Mouse (Mus musculus) liver, postnatal 0 days (tissue): ENCODE data around the gene B830017H08Rik. TPM values are rescaled to one million over a fixed set of nuclear protein-coding genes. Genes with fewer than 3 reads are reported as not detected.

Source experiments
- ATAC-seq: fragments of 200-750 bp; cut with Nextera tagmentation; 2 replicates; pipeline ENCODE4 v1.8.0; 2017; ENCODE audit warnings: mild to moderate bottlenecking, moderate library complexity
- DNase-seq: peaks from one replicate; pipeline ENCODE4 v3.0.0-alpha.2; 2016
- H3K27ac ChIP-seq: fragments of 300-500 bp; sonication (generic); 2 replicates; pipeline ENCODE4 v1.5.1; 2014; ENCODE audit warnings: antibody characterized with exemption, moderate library complexity, mild to moderate bottlenecking, low read depth
- H3K27me3 ChIP-seq: fragments of 300-500 bp; sonication (generic); 2 replicates; pipeline ENCODE4 v1.6.1; 2014; ENCODE audit warnings: low read length, control low read depth, mixed read lengths; ENCODE audit not compliant: insufficient read depth
- H3K36me3 ChIP-seq: fragments of 300-500 bp; sonication (generic); replicated peaks from 2 replicates; pipeline ENCODE4 v1.6.1; 2014; ENCODE audit warnings: mild to moderate bottlenecking, control low read depth, low read length, moderate library complexity, mixed read lengths; ENCODE audit not compliant: insufficient read depth
- H3K4me1 ChIP-seq: fragments of 300-500 bp; sonication (generic); 2 replicates; pipeline ENCODE4 v1.6.1; 2014; ENCODE audit warnings: antibody characterized with exemption, mild to moderate bottlenecking, control low read depth; ENCODE audit not compliant: insufficient read depth
- H3K4me2 ChIP-seq: fragments of 300-500 bp; sonication (generic); 2 replicates; pipeline ENCODE4 v1.6.1; 2014; ENCODE audit warnings: low read depth, mild to moderate bottlenecking, low read length, moderate library complexity, mixed read lengths
- H3K4me3 ChIP-seq: fragments of 300-500 bp; sonication (generic); 2 replicates; pipeline ENCODE4 v1.5.1; 2014; ENCODE audit warnings: low read depth, low read length
- H3K9ac ChIP-seq: fragments of 300-500 bp; sonication (generic); replicated peaks from 2 replicates; pipeline ENCODE4 v1.6.1; 2014; ENCODE audit warnings: mild to moderate bottlenecking, moderate library complexity
- H3K9me3 ChIP-seq: fragments of 300-500 bp; sonication (generic); 2 replicates; pipeline ENCODE4 v1.6.1; 2016; ENCODE audit warnings: mild to moderate bottlenecking, control low read depth, low read length, mixed read lengths
- CTCF ChIP-seq: sonication (generic); IDR thresholded peaks from 2 replicates; pipeline ENCODE4 v1.5.1; 2016; ENCODE audit warnings: antibody characterized with exemption, low read depth
- EP300 ChIP-seq: IDR thresholded peaks from 2 replicates; pipeline ENCODE4 v1.6.1; 2016; ENCODE audit warnings: antibody characterized with exemption, low read depth, mild to moderate bottlenecking
- WGBS: fragments of 180-500 bp; shearing (Covaris S2); extraction: QIAGEN DNeasy Blood & Tissue Kit; methylation state at CpG from one replicate; pipeline ENCODE4 v1.1.7; 2014; ENCODE audit not compliant: insufficient replicate concordance; 5-methylcytosine and 5-hydroxymethylcytosine counted together
- polyA plus RNA-seq: library from polyadenylated mRNA; unstranded; fragments of >200 nt; fragmentation: Nextera tagmentation; extraction: Ambion mirVana; gene quantifications from 2 replicates; pipeline ENCODE4 v1.2.1, GENCODE M21; 2015

B830017H08Rik gene
- polyA plus RNA-seq, 1 experiment from 2014 or later: not detected

DNA sequence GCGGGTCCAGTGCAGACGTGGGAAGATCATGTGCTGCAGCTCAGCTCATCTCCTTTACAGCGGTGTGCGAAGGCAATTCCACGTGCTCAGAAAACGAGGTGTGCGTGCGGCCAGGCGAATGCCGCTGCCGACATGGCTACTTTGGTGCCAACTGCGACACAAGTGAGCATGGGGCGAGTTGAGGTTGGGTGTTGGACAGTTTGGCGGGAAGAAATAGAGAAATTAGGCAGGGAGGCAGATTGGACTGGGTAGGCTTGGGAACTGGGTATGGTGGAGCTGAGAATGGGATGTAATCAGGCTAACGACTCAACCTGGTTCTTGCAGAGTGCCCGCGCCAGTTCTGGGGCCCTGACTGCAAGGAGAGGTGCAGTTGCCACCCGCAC lies 30.5 kb upstream of the B830017H08Rik start:
- no peak for ATAC-seq
- WGBS: 16% methylated on average over 18 of the region's 18 CpGs
- peak overlapping the region; percentile 38 for H3K4me3 ChIP-seq
- H3K4me2 ChIP-seq: peak overlapping the region; percentile 59
- H3K9me3 ChIP-seq: no peaks in the 10 kb centered on the region
- H3K9ac ChIP-seq: no peak overlapping the region
- DNase-seq: no peak
- no peaks in the 10 kb centered on the region for H3K36me3 ChIP-seq
- no peak overlapping the region for H3K27ac ChIP-seq
- TF ChIP-seq EP300 (no peak), CTCF (no peak)
- H3K4me1 ChIP-seq: peaks cover 36% of the 10 kb centered on the region
- H3K27me3 ChIP-seq: peaks cover 97% of the 10 kb centered on the region

DNA sequence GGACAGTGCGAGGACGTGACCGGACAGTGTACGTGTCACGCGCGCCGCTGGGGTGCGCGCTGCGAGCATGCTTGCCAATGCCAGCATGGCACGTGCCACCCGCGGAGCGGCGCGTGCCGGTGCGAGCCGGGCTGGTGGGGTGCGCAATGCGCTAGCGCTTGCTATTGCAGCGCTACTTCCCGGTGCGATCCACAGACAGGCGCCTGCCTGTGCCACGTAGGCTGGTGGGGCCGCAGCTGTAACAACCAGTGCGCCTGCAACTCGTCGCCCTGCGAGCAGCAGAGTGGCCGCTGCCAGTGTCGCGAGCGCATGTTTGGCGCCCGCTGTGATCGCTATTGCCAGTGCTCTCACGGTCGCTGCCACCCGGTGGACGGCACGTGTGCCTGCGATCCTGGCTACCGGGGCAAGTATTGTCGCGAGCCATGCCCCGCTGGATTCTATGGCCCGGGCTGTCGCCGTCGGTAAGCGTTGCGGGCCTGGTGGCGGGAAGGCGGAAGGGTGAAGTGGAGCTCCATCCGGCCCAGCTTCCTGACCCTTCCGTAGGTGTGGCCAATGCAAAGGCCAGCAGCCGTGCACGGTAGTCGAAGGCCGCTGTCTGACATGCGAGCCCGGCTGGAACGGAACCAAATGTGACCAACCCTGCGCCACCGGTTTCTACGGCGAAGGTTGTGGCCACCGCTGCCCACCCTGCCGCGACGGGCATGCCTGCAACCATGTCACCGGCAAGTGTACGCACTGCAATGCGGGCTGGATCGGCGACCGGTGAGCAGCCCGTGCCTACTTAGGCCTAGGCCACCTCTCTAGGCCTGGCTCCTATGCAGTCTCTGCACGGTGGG lies 29.9 kb upstream of the B830017H08Rik start:
- 0 out of 2 replicates have a peak overlapping the region, but pooled peaks have one; percentile 34 for H3K9ac ChIP-seq
- no peaks in the 10 kb centered on the region for H3K9me3 ChIP-seq
- peaks cover 97% of the 10 kb centered on the region for H3K27me3 ChIP-seq
- H3K4me1 ChIP-seq: peaks cover 36% of the 10 kb centered on the region
- H3K36me3 ChIP-seq: no peaks in the 10 kb centered on the region
- H3K4me3 ChIP-seq: peak overlapping the region; percentile 38
- H3K27ac ChIP-seq: no peak overlapping the region
- H3K4me2 ChIP-seq: peak overlapping the region; percentile 59
- peak; percentile 45 for DNase-seq
- 6% methylated on average over 78 of the region's 83 CpGs for WGBS
- TF ChIP-seq CTCF: peak; percentile 16; the same call in 1 of the 2 replicates
- no peak for TF ChIP-seq EP300
- ATAC-seq: no peak

DNA sequence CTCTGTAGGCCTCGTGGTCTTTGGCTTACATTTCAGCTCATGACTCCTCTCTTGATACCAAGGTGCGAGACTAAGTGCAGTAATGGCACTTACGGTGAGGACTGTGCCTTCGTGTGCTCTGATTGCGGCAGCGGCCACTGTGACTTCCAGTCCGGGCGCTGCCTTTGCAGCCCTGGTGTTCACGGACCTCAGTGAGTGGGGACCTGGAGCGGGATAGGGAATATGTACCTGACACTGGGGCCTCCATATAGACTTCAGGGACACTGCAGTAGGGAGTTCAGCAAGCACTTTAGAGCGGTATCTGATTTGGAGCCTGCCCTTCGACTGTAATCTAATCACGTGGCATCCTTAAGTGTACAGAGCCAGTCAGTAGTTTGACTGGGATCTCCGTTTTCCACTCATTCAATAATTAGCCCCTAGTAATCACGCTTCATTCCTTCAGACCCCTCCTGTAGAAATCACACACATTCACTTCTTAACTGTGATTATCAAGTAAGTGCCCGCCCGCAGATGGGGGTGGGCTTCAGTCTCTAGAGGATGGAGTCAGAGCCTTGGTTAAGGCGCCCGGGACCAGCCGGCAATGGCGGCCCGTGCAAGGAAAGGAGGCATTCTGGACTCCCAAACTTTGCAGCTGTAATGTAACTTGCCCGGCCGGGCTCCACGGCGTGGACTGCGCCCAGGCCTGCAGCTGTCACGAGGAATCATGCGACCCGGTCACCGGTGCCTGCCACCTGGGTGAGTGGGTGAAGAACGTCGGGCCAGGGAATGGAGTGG lies 29.1 kb upstream of the B830017H08Rik start:
- no peaks in the 10 kb centered on the region for H3K9me3 ChIP-seq
- no peak overlapping the region for H3K27ac ChIP-seq
- TF ChIP-seq EP300 (no peak), CTCF (no peak)
- H3K4me1 ChIP-seq: peaks cover 32% of the 10 kb centered on the region
- H3K36me3 ChIP-seq: no peaks in the 10 kb centered on the region
- DNase-seq (no peak), ATAC-seq (no peak)
- peak overlapping the region; percentile 38 for H3K4me3 ChIP-seq
- peak overlapping the region; percentile 67 for H3K4me2 ChIP-seq
- H3K27me3 ChIP-seq: peaks cover 96% of the 10 kb centered on the region
- WGBS: 15% methylated on average over 33 of the region's 33 CpGs
- H3K9ac ChIP-seq: no peak overlapping the region

DNA sequence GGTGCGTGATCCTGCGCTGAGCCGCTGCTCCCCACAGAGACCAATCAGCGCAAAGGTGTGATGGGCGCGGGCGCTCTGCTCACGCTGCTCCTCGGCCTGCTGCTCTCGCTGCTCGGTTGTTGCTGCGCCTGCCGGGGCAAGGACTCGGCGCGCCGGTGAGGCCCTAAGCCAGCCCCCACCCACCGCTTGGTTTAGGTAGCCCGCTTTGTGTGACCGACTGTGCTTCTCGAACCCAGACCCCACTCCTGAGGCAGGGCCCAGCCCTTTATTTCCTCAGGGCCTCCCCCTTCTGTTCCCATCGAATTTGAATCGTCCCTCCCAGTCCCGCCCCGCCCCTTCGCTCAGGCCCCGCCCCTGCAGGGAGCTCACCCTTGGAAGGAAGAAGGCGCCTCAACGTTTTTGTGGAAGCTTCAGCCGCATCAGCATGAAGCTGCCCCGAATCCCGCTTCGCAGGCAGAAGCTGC lies 28.4 kb upstream of the B830017H08Rik start:
- Histone ChIP-seq H3K27ac (no peak overlapping the region), H3K27me3 (peaks cover 90% of the 10 kb centered on the region), H3K4me1 (peaks cover 32% of the 10 kb centered on the region), H3K4me3 (peak overlapping the region; percentile 37), H3K4me2 (peak overlapping the region; percentile 67), H3K9ac (no peak overlapping the region), H3K9me3 (no peaks in the 10 kb centered on the region), H3K36me3 (no peaks in the 10 kb centered on the region)
- 6% methylated on average over 33 of the region's 33 CpGs for WGBS
- TF ChIP-seq CTCF (no peak), EP300 (no peak)
- DNase-seq: peak; percentile 62
- ATAC-seq: no peak

DNA sequence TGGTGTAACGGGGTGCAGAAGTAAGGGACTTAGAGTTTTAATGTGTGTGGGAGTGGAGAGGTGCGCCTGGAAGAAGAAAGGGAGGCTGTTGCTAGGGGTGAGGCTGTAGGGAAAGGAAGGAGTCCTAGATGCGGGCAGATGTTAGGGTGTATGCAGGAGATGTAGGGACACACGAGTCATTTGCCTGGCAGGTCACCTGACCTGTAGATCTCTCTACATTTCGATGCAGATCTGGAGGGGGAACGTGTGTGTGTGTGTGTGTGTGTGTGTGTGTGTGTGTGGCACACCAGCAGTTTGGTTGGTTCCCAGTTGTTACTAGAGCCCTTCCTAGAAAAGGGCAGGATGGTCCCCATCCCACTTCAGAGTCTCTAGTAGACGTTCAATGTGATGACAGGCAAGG lies 27.9 kb upstream of the B830017H08Rik start:
- H3K4me3 ChIP-seq: peak overlapping the region; percentile 37; the same call in 1 of the 2 replicates
- peaks cover 85% of the 10 kb centered on the region for H3K27me3 ChIP-seq
- H3K9ac ChIP-seq: no peak overlapping the region
- TF ChIP-seq CTCF (no peak), EP300 (no peak)
- H3K4me1 ChIP-seq: peaks cover 32% of the 10 kb centered on the region
- H3K27ac ChIP-seq: no peak overlapping the region
- WGBS: 19% methylated on average over 7 of the region's 7 CpGs
- ATAC-seq (no peak), DNase-seq (no peak)
- no peaks in the 10 kb centered on the region for H3K36me3 ChIP-seq
- no peaks in the 10 kb centered on the region for H3K9me3 ChIP-seq
- no peak overlapping the region for H3K4me2 ChIP-seq

DNA sequence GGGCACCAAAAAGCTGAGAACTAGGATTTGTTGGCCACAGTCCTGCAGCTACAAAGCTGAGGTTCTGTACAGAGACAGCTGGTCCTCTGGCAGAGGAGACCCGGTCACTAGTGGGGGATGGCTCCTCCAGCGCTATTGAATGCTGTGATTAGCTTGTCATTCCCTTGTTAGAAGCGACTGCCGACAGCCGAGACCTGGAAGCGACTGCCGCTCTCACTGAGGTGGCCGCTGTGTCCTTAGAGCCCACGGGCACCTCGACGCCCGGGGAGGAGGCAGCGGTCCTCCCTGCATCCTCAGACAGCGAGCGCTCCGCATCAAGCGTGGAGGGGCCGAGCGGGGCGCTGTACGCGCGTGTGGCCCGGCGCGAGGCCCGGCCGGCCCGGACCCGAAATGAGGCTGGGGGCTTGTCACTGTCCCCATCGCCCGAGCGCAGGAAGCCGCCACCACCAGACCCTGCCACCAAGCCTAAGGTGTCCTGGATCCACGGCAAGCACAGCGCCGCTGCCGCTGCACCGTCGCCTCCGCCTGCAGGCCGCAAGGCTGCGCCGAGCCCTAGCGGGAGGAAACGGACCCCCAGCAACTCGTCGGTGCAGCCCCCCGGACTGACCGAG lies 26.2 kb upstream of the B830017H08Rik start:
- TF ChIP-seq CTCF (no peak), EP300 (no peak)
- DNase-seq (no peak), ATAC-seq (peak; percentile 11; the same call in 1 of the 2 replicates)
- Histone ChIP-seq H3K27me3 (peaks cover 78% of the 10 kb centered on the region), H3K9me3 (no peaks in the 10 kb centered on the region), H3K4me3 (peak overlapping the region; percentile 46), H3K27ac (no peak overlapping the region), H3K4me2 (peak overlapping the region; percentile 89), H3K9ac (peak overlapping the region; percentile 55; the same call in 1 of the 2 replicates), H3K4me1 (peaks cover 32% of the 10 kb centered on the region), H3K36me3 (no peaks in the 10 kb centered on the region)
- 5% methylated on average over 49 of the region's 50 CpGs for WGBS
